In genomic region chr12:84802625-84803024, GRCm38 (mm10) we compare ENCODE assay signal across 24 mouse cellular contexts.
"Had no signal": no experiment of that assay in that cellular context is flagged by ENCODE, and none has a peak within 500 bp of the region (broad histone marks: within the 10 kb centered on the region; RNA-seq: fewer than 3 reads in every experiment).

No protein-coding gene starts in this region.

- H3K4me2 ChIP-seq: limb, embryonic 13.5 days; liver, embryonic 12.5 days; liver, embryonic 15.5 days; midbrain, embryonic 13.5 days; neural tube, embryonic 12.5 days; neural tube, embryonic 15.5 days had no signal

- DNase-seq: kidney, adult 2 months; kidney, postnatal 25 days; layer of hippocampus, adult 9-11 months; liver; lung, adult 18-20 months; lung, postnatal 10 days; lung, postnatal 4 days; right cerebral cortex, adult 18-20 months; right cerebral cortex, postnatal 14 days; right cerebral cortex, postnatal 4 days; thymus, adult 2 months; thymus, postnatal 14 days; thymus, postnatal 4 days had no signal

- H3K9ac ChIP-seq: limb, embryonic 13.5 days; liver, embryonic 12.5 days; liver, embryonic 15.5 days; midbrain, embryonic 13.5 days; neural tube, embryonic 12.5 days; neural tube, embryonic 15.5 days had no signal

- H3K27me3 ChIP-seq: midbrain, embryonic 13.5 days; neural tube, embryonic 12.5 days; neural tube, embryonic 15.5 days had no signal

- H3K9me3 ChIP-seq: limb, embryonic 10.5 days; limb, embryonic 13.5 days; liver, embryonic 12.5 days; liver, embryonic 15.5 days; midbrain, embryonic 13.5 days; neural tube, embryonic 12.5 days; neural tube, embryonic 15.5 days had no signal

- H3K4me3 ChIP-seq: layer of hippocampus, adult 2 months; limb, embryonic 10.5 days; limb, embryonic 13.5 days; liver, embryonic 12.5 days; liver, embryonic 15.5 days; midbrain, embryonic 13.5 days; neural tube, embryonic 12.5 days; neural tube, embryonic 15.5 days had no signal

- H3K4me1 ChIP-seq: liver, embryonic 15.5 days; midbrain, embryonic 13.5 days; neural tube, embryonic 12.5 days; neural tube, embryonic 15.5 days had no signal

- H3K36me3 ChIP-seq: limb, embryonic 10.5 days; limb, embryonic 13.5 days; liver, embryonic 12.5 days; liver, embryonic 15.5 days; midbrain, embryonic 13.5 days; neural tube, embryonic 12.5 days; neural tube, embryonic 15.5 days had no signal

- ATAC-seq: liver, embryonic 12.5 days; midbrain, embryonic 13.5 days; midbrain, embryonic 16.5 days had no signal

- H3K27ac ChIP-seq: kidney, postnatal 0 days; layer of hippocampus, adult 2 months; limb, embryonic 10.5 days; limb, embryonic 13.5 days; liver, embryonic 12.5 days; liver, embryonic 15.5 days; midbrain, embryonic 13.5 days; neural tube, embryonic 12.5 days; neural tube, embryonic 15.5 days; stomach, postnatal 0 days had no signal
